Mouse (Mus musculus) monocyte, adult 2 months (primary cell): ENCODE results near the gene Fsd1.

Experiments
- DNase-seq, 2 experiments: peaks; one replicate each; pipeline ENCODE4 v3.0.0; 2022; ENCODE audit warnings: low spot score in 2 of 2, low read depth in 1 of 2

Gene Fsd1

GRCm38 (mm10) chr17:56009088-56009961, 23.0 kb downstream of the Fsd1 start:
- peak; percentile 52 to 76 for DNase-seq

- DNase-seq = no peak
Measured at GRCm38 (mm10) chr17:56009962-56010240, 23.6 kb downstream of the Fsd1 start.

GRCm38 (mm10) chr17:56010255-56010654, 23.9 kb downstream of the Fsd1 start:
- no peak for DNase-seq

GRCm38 (mm10) chr17:56010681-56011080, 24.4 kb downstream of the Fsd1 start:
- peak; percentile 40 to 72 for DNase-seq

- no peak for DNase-seq
Measured at GRCm38 (mm10) chr17:56011441-56011840, 25.1 kb downstream of the Fsd1 start.

GRCm38 (mm10) chr17:56015293-56015692, 29.0 kb downstream of the Fsd1 start:
- no peak for DNase-seq

GRCm38 (mm10) chr17:56016382-56016781, 30.1 kb downstream of the Fsd1 start:
- no peak for DNase-seq

- DNase-seq = no peak
Measured at GRCm38 (mm10) chr17:56016793-56017785, 30.8 kb downstream of the Fsd1 start.

- DNase-seq = no peak
Measured at GRCm38 (mm10) chr17:56017848-56018247, 31.5 kb downstream of the Fsd1 start.

GRCm38 (mm10) chr17:56018347-56019131, 32.2 kb downstream of the Fsd1 start:
- no peak for DNase-seq

GRCm38 (mm10) chr17:56020400-56021084, 34.2 kb downstream of the Fsd1 start:
- DNase-seq = no peak

GRCm38 (mm10) chr17:56021161-56021910, 35.0 kb downstream of the Fsd1 start:
- DNase-seq = no peak

GRCm38 (mm10) chr17:56022131-56022988, 36.1 kb downstream of the Fsd1 start:
- DNase-seq = no peak

- DNase-seq = no peak
Measured at GRCm38 (mm10) chr17:56022989-56023290, 36.6 kb downstream of the Fsd1 start.

- peak; percentile 26 to 39 for DNase-seq
Measured at GRCm38 (mm10) chr17:56023386-56023785, 37.1 kb downstream of the Fsd1 start.

- DNase-seq = no peak
Measured at GRCm38 (mm10) chr17:56024476-56024875, 38.2 kb downstream of the Fsd1 start.

- DNase-seq = no peak
Measured at GRCm38 (mm10) chr17:56024931-56025330, 38.6 kb downstream of the Fsd1 start.

GRCm38 (mm10) chr17:56026303-56026702, 40.0 kb downstream of the Fsd1 start:
- DNase-seq = no peak

- no peak for DNase-seq
Measured at GRCm38 (mm10) chr17:56026881-56027280, 40.6 kb downstream of the Fsd1 start.
